Mouse (Mus musculus): Measurements from ENCODE around the gene Vtn. TPM values are rescaled to one million over a fixed set of nuclear protein-coding genes. Genes with fewer than 3 reads are reported as not detected.

Gene Vtn
- 32.4 and 41.2 TPM in 2 replicates for polyA plus RNA-seq (2012; rRNA removed; ENCODE audit: low replicate concordance)

GRCm38 (mm10) chr11:78499004-78499403 is at the start of gene Vtn:
Gene Vtn (plus strand): TSS chr11:78499091.

GRCm38 (mm10) chr11:78465568-78466180 is 33.2 kb upstream of the Vtn start, which contains the start of gene Slc46a1:
Gene Slc46a1 (plus strand): TSS chr11:78465697.

GRCm38 (mm10) chr11:78497544-78498522 is 1.1 kb upstream of the Vtn start, which contains the start of gene Sarm1:
Gene Sarm1 (minus strand): TSS chr11:78497754.

DNA sequence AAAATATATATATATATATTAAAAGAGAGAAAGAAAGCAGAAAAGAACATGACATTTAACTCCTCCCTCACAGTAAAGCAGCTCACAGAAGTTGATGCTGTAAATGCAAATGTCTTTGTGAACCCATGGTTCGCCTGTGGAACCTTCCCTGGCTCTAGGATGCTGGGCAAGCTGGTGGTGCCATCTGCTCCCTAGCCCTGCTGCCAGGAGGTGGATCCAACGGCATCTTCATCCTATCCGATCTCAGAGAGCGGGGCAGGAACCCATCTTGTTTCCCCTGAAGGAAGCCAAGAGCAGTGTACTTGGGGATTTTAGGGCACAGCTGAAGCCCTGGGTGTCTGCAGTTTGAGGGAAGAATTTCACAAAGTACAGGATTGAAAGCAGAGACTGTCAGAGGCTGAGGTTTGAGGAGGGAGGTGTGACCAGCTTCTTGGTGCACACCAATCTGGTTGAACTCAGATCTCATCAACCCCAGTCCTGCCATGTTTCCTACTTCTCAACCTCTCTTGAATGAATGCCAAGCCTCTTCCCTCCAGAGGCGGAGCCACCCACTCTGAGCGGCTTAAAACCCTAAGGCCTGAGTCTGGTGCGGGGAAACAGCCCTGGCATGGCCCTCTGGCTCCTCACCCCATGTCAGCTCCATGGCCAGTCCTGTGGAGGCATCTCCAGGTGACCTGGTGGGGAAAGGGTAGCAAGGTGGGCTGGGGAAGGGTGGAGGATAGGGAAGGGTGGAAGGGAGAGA is 4.2 kb downstream of the Vtn start, which contains the start of gene Sebox:
Gene Sebox (plus strand): TSS at position 539 of the 742 bp plus-strand sequence.

GRCm38 (mm10) chr11:78512025-78512957 is 13.4 kb downstream of the Vtn start, which contains the start of the genes Tmem199 and Poldip2:
Gene Tmem199 (minus strand): TSS chr11:78512172.
Gene Poldip2 (plus strand): TSS chr11:78512193.

GRCm38 (mm10) chr11:78536080-78536689 is 37.3 kb downstream of the Vtn start, which contains the start of the genes Tnfaip1 and Ift20:
Gene Tnfaip1 (minus strand): TSS chr11:78536332.
Gene Ift20 (plus strand): TSS chr11:78536361.

DNA sequence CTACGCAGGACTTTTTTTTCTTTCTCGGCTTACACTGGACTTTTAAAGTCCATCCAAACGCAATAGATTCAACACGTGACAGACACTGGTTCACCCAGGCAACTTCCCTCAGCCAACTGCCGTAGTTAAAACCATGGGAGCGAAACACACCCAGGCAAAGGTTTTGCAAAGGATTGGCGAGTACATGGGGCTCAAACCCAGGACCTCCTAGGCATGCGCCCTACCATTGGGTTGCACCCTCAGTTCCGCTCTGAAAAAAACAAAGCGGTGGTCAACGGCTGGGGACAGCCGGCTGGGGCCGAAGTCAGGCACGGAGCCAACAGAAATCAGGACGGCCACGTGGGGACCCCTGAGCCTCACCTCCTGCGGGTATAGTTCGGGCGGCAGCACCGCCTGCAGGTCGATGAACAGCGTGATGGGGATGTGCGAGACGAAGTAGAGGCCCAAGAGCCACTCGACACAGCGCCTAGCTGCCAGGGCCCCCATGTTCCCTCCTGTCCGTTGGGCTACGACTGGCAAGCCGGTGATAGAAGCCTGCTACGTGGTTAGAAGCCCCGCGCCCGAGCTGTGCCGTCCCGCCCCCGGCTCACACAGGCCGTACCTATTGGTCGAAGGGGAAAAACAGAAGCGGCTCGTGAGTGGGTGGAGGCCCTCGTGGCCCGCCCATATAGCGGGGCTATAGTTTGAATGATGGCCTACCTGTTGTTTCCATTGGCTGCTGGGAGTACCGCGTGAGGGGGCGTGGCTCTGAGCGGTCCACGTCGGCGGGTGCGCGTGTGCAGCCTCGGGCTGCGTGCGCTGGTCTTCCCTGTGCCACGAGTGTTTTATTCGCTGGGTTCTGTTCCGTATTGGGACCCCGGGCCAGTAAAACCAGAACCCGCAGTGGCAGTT is 51.5 kb downstream of the Vtn start, which contains the start of gene Tmem97:
Gene Tmem97 (minus strand): TSS at position 610 of the 891 bp plus-strand sequence.

Other genes with a start within 250 kb of the Vtn start
- gene 2610507B11Rik, start 237.3 kb upstream of the Vtn start, polyA plus RNA-seq (2012; rRNA removed; ENCODE audit: low replicate concordance), result 69.1 and 142 TPM in 2 replicates
- 0.10 and 0.50 TPM in 2 replicates for gene BC030499, start 208.2 kb upstream of the Vtn start, polyA plus RNA-seq (2012; rRNA removed; ENCODE audit: low replicate concordance)
- gene Spag5, start 197.6 kb upstream of the Vtn start, polyA plus RNA-seq (2012; rRNA removed; ENCODE audit: low replicate concordance), result 1.6 and 2.6 TPM in 2 replicates
- gene Aldoc, start 176.1 kb upstream of the Vtn start, polyA plus RNA-seq (2012; rRNA removed; ENCODE audit: low replicate concordance), result 18.0 and 27.1 TPM in 2 replicates
- 87.7 and 99.7 TPM in 2 replicates for gene Pigs, start 170.7 kb upstream of the Vtn start, polyA plus RNA-seq (2012; rRNA removed; ENCODE audit: low replicate concordance)
- 92.2 and 115 TPM in 2 replicates for gene Unc119, start 155.6 kb upstream of the Vtn start, polyA plus RNA-seq (2012; rRNA removed; ENCODE audit: low replicate concordance)
- gene Foxn1, start 112.5 kb upstream of the Vtn start, polyA plus RNA-seq (2012; rRNA removed; ENCODE audit: low replicate concordance), result 0.04 and 0.24 TPM in 2 replicates
- gene Slc13a2, start 76.9 kb upstream of the Vtn start, polyA plus RNA-seq (2012; rRNA removed; ENCODE audit: low replicate concordance), result 0.45 and 0.98 TPM in 2 replicates
- gene Slc46a1, start 33.4 kb upstream of the Vtn start, polyA plus RNA-seq (2012; rRNA removed; ENCODE audit: low replicate concordance), result 36.6 and 36.8 TPM in 2 replicates
- 1.1 and 1.2 TPM in 2 replicates for gene Sarm1, start 1.3 kb upstream of the Vtn start, polyA plus RNA-seq (2012; rRNA removed; ENCODE audit: low replicate concordance)
- 0.14 TPM in 1 of 2 replicates, not detected in the other for gene Sebox, start 4.4 kb downstream of the Vtn start, polyA plus RNA-seq (2012; rRNA removed; ENCODE audit: low replicate concordance)
- gene Tmem199, start 13.1 kb downstream of the Vtn start, polyA plus RNA-seq (2012; rRNA removed; ENCODE audit: low replicate concordance), result 9.3 and 14.5 TPM in 2 replicates
- 59.3 and 88.1 TPM in 2 replicates for gene Poldip2, start 13.1 kb downstream of the Vtn start, polyA plus RNA-seq (2012; rRNA removed; ENCODE audit: low replicate concordance)
- 30.2 and 44.7 TPM in 2 replicates for gene Tnfaip1, start 37.2 kb downstream of the Vtn start, polyA plus RNA-seq (2012; rRNA removed; ENCODE audit: low replicate concordance)
- 44.7 and 54.9 TPM in 2 replicates for gene Ift20, start 37.3 kb downstream of the Vtn start, polyA plus RNA-seq (2012; rRNA removed; ENCODE audit: low replicate concordance)
- gene Tmem97, start 51.7 kb downstream of the Vtn start, polyA plus RNA-seq (2012; rRNA removed; ENCODE audit: low replicate concordance), result 16.0 and 16.7 TPM in 2 replicates
- gene Nlk, start 198.3 kb downstream of the Vtn start, polyA plus RNA-seq (2012; rRNA removed; ENCODE audit: low replicate concordance), result 14.5 and 23.6 TPM in 2 replicates

Data from mammary gland, adult 2 months (tissue).